Mouse (Mus musculus) intestine, embryonic 14.5 days (tissue): ENCODE data around the gene Gm3402. TPM values are rescaled to one million over a fixed set of nuclear protein-coding genes. Genes with fewer than 3 reads are reported as not detected.
"Not testable (repeated sequence)": the region's sequence is repeated elsewhere in the genome, so short reads cannot be mapped to it uniquely, and the experiment has no call there.

Experiments used
- ATAC-seq: fragments of 200-750 bp; cut with Nextera tagmentation; replicated peaks from 2 replicates; pipeline ENCODE4 v1.8.0; 2017; ENCODE audit warnings: low read depth, moderate number of reproducible peaks, moderate TSS enrichment, moderate library complexity; ENCODE audit not compliant: low FRiP score, low TSS enrichment
- DNase-seq: peaks from one replicate; pipeline ENCODE4 v3.0.0-alpha.2; 2018; ENCODE audit warnings: low spot score
- H3K27ac ChIP-seq: fragments of 300-500 bp; sonication (generic); 2 replicates; pipeline ENCODE4 v1.5.1; 2014; ENCODE audit warnings: low read depth, mild to moderate bottlenecking, control low read depth
- H3K27me3 ChIP-seq: fragments of 300-500 bp; sonication (generic); replicated peaks from 2 replicates; pipeline ENCODE4 v1.6.1; 2014; ENCODE audit warnings: low read length, control low read depth; ENCODE audit not compliant: control insufficient read depth, insufficient read depth
- H3K36me3 ChIP-seq: fragments of 300-500 bp; sonication (generic); 2 replicates; pipeline ENCODE4 v1.6.1; 2014; ENCODE audit warnings: low read length, control low read depth; ENCODE audit not compliant: control insufficient read depth, insufficient read depth
- H3K4me1 ChIP-seq: fragments of 300-500 bp; sonication (generic); replicated peaks from 2 replicates; pipeline ENCODE4 v1.6.1; 2014; ENCODE audit warnings: low read length, control low read depth, mixed read lengths; ENCODE audit not compliant: control insufficient read depth, insufficient read depth
- H3K4me2 ChIP-seq: fragments of 300-500 bp; sonication (generic); 2 replicates; pipeline ENCODE4 v1.6.1; 2014; ENCODE audit warnings: low read length
- H3K4me3 ChIP-seq: fragments of 300-500 bp; sonication (generic); 2 replicates; pipeline ENCODE4 v1.5.1; 2014; ENCODE audit warnings: low read depth, low read length, control low read depth, mixed read lengths
- H3K9ac ChIP-seq: fragments of 300-500 bp; sonication (generic); 2 replicates; pipeline ENCODE4 v1.6.1; 2014; ENCODE audit warnings: mild to moderate bottlenecking, low read length
- H3K9me3 ChIP-seq: fragments of 300-500 bp; sonication (generic); 2 replicates; pipeline ENCODE4 v1.6.1; 2016; ENCODE audit warnings: low read length, control low read depth; ENCODE audit not compliant: control insufficient read depth
- WGBS: fragments of 180-500 bp; shearing (Covaris S2); extraction: QIAGEN DNeasy Blood & Tissue Kit; methylation state at CpG from one replicate; pipeline ENCODE4 v1.1.7; 2014; 5-methylcytosine and 5-hydroxymethylcytosine counted together
- polyA plus RNA-seq: library from polyadenylated mRNA; unstranded; fragments of >200 nt; fragmentation: Nextera tagmentation; extraction: Ambion mirVana; gene quantifications from 2 replicates; pipeline ENCODE4 v1.2.1, GENCODE M21; 2014

The Gm3402 gene
- not detected in 2 replicates for polyA plus RNA-seq

DNA sequence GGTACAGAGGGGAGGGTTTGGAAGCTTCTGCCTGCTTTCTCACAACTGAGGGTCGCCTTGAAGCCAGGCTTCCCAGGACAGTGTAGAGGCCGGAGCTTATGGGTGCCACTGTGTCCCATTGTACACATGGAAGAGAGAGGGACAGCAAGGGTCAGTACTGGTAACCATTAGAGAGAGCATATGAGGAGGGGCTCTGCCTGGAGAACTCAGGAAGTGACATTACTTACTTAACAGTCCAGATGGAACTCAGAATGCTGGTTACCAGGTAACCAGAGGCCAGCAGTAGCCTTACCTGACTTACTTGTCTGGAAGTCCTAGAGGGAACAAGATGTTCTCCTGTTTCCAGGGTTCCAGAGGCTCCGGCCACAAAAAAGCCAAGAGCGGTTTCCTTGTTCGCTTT is at the start of gene Gm3402:
Gm3402 (plus strand) TSS at position 301 of the 400 bp plus-strand sequence.
- not testable (repeated sequence) for ATAC-seq, H3K27ac ChIP-seq, H3K4me1 ChIP-seq, H3K36me3 ChIP-seq, H3K27me3 ChIP-seq, H3K9me3 ChIP-seq, DNase-seq, H3K4me2 ChIP-seq, H3K4me3 ChIP-seq, H3K9ac ChIP-seq
- no CpG with 5 or more reads among the region's 5 CpGs for WGBS

DNA sequence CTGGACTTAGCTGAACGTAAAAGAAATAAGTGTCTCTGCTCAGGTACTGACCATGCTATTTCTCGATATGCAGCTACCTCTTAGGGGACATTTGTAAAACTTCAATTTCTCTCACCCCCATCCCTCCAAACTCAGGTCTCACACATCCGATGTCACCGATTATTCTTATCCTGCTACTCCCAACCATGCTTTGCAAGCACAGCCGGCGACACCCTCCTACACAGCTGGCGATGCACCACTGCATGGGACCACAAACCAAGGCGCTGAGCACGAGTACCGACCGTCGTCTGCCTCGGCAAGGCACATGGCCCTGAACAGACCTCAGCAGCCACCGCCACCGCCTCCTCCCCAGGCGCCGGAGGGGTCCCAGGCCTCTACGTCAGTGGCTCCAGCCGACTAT is 47.3 kb upstream of the Gm3402 start:
- no peak overlapping the region for H3K9ac ChIP-seq
- DNase-seq (no peak), ATAC-seq (no peak)
- H3K27me3 ChIP-seq: no peaks in the 10 kb centered on the region
- no peaks in the 10 kb centered on the region for H3K9me3 ChIP-seq
- H3K4me2 ChIP-seq: no peak overlapping the region
- WGBS: 94% methylated on average over 19 of the region's 19 CpGs
- no peak overlapping the region for H3K27ac ChIP-seq
- no peaks in the 10 kb centered on the region for H3K4me1 ChIP-seq
- no peak overlapping the region for H3K4me3 ChIP-seq
- no peaks in the 10 kb centered on the region for H3K36me3 ChIP-seq

DNA sequence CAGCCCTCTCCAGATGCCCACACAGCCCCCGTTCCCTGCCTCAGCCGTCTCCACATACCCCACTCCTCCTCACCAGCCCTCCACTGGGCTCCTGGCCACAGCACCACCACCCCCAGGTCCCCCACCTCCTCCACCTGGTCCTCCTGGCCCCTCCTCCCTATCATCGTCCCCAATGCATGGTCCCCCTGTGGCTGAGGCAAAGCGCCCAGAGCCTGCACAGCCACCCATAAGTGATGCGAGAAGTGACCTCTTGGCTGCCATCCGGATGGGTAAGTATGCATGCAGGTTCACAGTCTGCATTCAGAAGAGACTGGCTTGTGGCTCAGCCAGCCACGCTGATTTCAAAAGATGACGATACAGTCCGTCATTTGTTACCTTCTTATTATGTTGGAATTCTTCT is 45.6 kb upstream of the Gm3402 start:
- ATAC-seq: no peak
- Histone ChIP-seq H3K4me2 (no peak overlapping the region), H3K27me3 (no peaks in the 10 kb centered on the region), H3K9ac (no peak overlapping the region), H3K9me3 (no peaks in the 10 kb centered on the region), H3K36me3 (no peaks in the 10 kb centered on the region), H3K4me1 (no peaks in the 10 kb centered on the region), H3K4me3 (no peak overlapping the region), H3K27ac (no peak overlapping the region)
- WGBS: 93% methylated on average over 9 of the region's 9 CpGs
- no peak for DNase-seq

DNA sequence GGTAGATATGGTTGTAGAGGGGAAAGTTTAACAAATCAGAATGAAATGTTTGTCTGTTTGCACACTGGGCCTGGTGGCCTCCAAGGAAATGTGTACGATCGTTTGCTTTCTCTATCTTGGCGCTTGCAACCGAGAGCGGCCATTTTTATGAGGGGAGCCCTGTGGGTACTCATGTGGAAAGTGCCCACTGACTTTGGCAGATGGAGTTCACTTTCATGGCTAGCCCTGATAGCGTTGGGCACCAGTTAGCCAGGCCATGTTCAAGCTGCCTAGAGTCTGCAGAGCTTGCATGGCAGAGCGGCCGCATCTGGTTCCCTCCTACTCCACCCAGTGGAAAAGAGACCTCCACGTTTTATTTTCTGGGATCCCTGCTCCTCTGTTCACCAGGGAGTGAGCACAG is 43.1 kb upstream of the Gm3402 start:
- Histone ChIP-seq H3K9ac (no peak overlapping the region), H3K4me2 (no peak overlapping the region), H3K36me3 (no peaks in the 10 kb centered on the region), H3K9me3 (no peaks in the 10 kb centered on the region), H3K27ac (no peak overlapping the region), H3K4me3 (no peak overlapping the region), H3K27me3 (no peaks in the 10 kb centered on the region), H3K4me1 (no peaks in the 10 kb centered on the region)
- WGBS: 83% methylated on average over 9 of the region's 9 CpGs
- no peak for DNase-seq
- no peak for ATAC-seq

DNA sequence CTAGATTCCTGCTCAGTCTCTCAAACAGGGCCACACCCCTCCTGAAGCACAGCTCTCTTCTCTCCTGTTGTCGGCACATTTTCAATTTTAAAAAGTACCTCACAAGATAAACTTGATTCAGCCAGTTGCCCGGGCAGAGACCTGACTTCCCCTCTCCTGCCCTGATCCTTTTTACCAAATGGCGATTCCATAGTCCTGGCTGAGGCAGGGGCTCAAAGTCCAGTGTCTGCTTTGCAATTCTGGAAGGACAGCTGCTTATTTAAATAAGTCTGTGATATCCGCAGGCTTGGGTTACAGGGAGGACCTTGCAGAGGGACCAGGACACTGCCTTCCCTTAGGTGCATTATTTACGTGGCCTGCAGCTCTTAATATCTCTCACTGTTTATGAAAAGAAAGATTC is 42.6 kb upstream of the Gm3402 start:
- H3K9me3 ChIP-seq: no peaks in the 10 kb centered on the region
- DNase-seq: no peak
- no peak overlapping the region for H3K9ac ChIP-seq
- H3K4me3 ChIP-seq: no peak overlapping the region
- no peak overlapping the region for H3K4me2 ChIP-seq
- no peak overlapping the region for H3K27ac ChIP-seq
- WGBS: 76% methylated on average over 5 of the region's 5 CpGs
- no peaks in the 10 kb centered on the region for H3K36me3 ChIP-seq
- H3K4me1 ChIP-seq: no peaks in the 10 kb centered on the region
- no peak for ATAC-seq
- H3K27me3 ChIP-seq: no peaks in the 10 kb centered on the region

DNA sequence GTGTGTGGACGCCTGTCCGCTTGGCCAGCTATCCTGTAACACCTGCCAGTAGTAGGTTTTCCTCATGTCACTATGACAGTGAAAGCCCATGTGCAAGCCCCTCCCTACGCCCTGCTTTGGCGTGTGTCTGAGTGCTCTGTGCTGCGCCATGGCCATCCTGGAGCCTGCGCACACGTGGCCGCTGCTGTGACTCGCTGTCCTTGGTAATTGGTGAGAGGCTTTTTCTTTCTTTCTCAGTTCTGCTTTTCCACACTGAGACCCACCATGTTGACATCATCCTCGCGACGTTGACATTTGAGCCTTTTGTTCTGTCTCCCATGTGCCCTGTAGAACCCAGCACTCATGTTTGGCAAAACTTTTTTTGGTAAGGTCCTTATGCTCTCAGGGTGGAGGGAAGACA is 42.1 kb upstream of the Gm3402 start:
- H3K9me3 ChIP-seq: no peaks in the 10 kb centered on the region
- no peak for DNase-seq
- no peaks in the 10 kb centered on the region for H3K4me1 ChIP-seq
- WGBS: 94% methylated on average over 12 of the region's 12 CpGs
- no peak overlapping the region for H3K4me3 ChIP-seq
- no peak overlapping the region for H3K27ac ChIP-seq
- H3K4me2 ChIP-seq: no peak overlapping the region
- no peaks in the 10 kb centered on the region for H3K36me3 ChIP-seq
- no peaks in the 10 kb centered on the region for H3K27me3 ChIP-seq
- no peak overlapping the region for H3K9ac ChIP-seq
- no peak for ATAC-seq

DNA sequence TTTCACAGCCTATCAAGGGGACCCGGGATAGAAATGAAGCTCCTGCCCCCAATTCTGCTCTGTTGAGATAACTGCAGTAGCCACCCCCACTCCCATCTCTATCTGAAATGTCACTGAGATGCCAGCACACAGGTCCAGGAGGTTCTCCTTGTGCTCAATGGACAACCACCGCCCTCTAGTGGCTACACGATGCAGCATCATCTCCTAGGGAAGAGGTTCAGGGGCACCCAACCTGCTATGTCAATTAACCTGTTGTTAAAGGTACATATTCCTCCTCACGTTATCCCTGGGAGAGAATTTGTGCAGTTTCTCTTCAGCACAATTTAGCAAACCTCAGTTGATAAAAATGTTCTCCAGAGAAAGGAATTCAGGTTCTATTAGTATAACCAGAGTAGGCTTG is 34.4 kb upstream of the Gm3402 start:
- H3K4me1 ChIP-seq, ATAC-seq, H3K4me3 ChIP-seq, H3K9ac ChIP-seq, DNase-seq, H3K27me3 ChIP-seq, H3K27ac ChIP-seq, H3K9me3 ChIP-seq, H3K4me2 ChIP-seq, H3K36me3 ChIP-seq: not testable (repeated sequence)
- 10% methylated on average over 4 of the region's 4 CpGs for WGBS

DNA sequence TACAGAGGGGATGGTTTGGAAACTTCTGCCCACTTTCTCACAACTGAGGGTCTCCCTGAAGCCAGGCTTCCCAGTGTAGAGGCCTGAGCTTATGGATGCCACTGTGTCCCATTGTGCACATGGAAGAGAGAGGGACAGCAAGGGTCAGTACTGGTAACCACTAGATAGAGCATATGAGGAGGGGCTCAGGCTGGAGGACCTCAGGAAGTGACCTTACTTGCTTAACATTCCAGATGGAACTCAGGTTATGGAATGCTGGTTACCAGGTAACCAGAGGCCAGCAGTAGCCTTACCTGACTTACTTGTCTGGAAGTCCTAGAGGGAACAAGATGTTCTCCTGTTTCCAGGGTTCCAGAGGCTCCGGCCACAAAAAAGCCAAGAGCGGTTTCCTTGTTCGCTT is 32.3 kb upstream of the Gm3402 start, which contains the start of gene Gm6408:
Gm6408 (plus strand) TSS at position 301 of the 400 bp plus-strand sequence.
- H3K9ac ChIP-seq, H3K36me3 ChIP-seq, DNase-seq, H3K4me3 ChIP-seq, H3K27me3 ChIP-seq, ATAC-seq, H3K4me1 ChIP-seq, H3K27ac ChIP-seq, H3K4me2 ChIP-seq, H3K9me3 ChIP-seq: not testable (repeated sequence)
- 100% methylated on average over 1 of the region's 3 CpGs for WGBS

DNA sequence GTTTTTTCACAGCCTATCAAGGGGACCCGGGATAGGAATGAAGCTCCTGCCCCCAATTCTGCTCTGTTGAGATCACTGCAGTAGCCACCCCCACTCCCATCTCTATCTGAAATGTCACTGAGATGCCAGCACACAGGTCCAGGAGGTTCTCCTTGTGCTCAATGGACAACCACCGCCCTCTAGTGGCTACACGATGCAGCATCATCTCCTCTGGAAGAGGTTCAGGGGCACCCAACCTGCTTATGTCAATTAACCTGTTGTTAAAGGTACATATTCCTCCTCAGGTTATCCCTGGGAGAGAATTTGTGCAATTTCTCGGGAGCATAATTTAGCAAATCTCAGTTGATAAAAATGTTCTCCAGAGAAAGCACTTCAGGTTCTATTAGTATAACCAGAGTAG is 25.0 kb upstream of the Gm3402 start:
- not testable (repeated sequence) for ATAC-seq, H3K4me2 ChIP-seq, H3K9me3 ChIP-seq, DNase-seq, H3K4me1 ChIP-seq, H3K4me3 ChIP-seq, H3K36me3 ChIP-seq, H3K9ac ChIP-seq, H3K27ac ChIP-seq, H3K27me3 ChIP-seq
- WGBS: 8% methylated on average over 3 of the region's 4 CpGs
